Mouse (Mus musculus) layer of hippocampus, postnatal 25 days (tissue): ENCODE data around the gene Susd1. TPM values are rescaled to one million over a fixed set of nuclear protein-coding genes. Genes with fewer than 3 reads are reported as not detected.

Source experiments
- DNase-seq, 2 experiments: peaks; one replicate each; pipeline ENCODE4 v3.0.0; 2022; ENCODE audit warnings: mixed read lengths in 2 of 2, low spot score in 1 of 2; ENCODE audit errors: extremely low spot score in 1 of 2
- total RNA-seq, 2 experiments: library from RNA; stranded (reverse); gene quantifications; 2 replicates each; pipeline ENCODE4 v1.2.3; 2021

Susd1 gene
- total RNA-seq, result 10 to 100 TPM in 1 of 2 experiments, 1 to 10 TPM in 1; 6.6 to 11.6 TPM

DNA sequence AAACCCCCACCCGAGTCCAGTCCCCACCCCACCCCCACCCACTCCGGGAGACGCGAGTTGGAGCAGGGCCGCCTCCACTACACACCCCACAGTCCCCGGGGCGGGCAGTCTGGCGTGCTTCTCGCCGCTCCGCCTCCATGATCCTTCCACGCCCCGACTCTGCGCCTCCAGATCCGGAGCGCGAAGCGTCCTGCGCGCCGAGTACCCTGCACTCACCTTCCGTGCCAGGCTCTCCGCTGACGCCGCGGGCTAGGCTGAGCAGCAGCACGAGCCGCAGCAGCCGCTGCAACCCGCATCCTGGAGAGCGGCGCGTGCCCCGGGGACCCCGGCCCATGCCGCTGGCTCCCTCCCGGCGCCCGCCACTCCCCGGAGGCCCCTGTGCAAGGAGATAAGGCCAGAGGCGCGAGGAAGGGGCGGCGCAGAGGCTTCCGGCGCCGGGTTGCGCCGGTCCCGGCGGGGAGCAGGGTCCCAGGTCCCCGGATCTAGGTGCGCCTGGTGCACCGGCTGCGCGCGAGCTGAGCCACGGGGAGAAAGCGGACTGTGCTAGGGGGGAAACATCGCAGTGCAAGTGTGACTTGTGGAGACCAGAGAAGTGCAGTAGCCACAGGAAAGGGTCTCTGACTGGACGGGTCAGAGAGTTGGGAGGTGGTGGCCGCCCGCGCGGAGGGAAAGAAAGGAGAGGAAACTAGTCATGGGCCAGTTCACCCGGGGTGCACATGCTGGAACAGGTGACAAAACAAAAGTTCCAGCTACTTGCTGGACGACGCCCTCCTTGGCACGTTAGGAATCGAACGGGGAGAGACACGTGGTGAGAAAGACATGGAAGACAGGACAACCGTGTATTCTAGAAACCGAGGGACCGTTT is at the start of gene Susd1:
Gene Susd1 (minus strand): TSS at position 644 of the 865 bp plus-strand sequence.
- DNase-seq, result peak; percentile 38 to 52

DNA sequence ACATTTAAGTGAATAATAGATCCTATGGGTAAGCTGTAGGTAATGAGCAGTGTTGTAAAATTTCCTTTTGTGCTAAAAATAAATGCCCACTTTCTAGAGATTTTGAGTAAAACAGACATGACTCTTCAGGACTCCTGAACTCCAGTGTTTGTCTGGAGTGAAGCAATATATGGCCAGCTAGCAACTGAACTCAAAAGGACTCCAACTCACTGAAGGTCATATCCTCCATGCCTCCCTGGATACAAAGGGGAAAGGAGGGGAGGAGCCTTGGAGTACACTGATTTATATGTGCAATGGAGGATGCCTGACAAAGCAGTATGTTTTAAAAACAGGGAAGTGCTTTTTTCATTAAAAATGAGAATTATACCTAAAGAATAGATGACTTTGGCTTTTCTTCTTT is 32.9 kb upstream of the Susd1 start:
- DNase-seq, result no peak

DNA sequence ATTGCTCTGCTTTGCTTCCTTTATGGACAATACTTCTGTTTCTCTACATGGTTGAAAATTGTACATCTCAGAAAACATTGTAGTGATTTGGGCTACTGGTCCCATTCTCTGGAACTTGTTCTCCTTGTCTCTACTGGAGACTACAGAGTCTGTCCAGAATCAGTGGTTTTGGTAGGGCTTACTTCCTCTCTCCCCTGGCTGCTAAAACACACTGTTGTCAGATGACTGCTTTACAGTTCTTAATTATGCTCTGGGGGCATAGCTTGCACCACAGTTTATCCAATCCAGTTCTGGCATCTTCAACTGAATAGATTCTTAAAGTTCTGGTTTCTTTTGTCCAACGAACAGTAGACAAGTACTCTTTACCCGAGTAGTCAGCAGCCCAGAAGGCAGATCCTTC is 27.0 kb upstream of the Susd1 start:
- DNase-seq, result no peak

GRCm38 (mm10) chr4:59464661-59465060 is 26.2 kb upstream of the Susd1 start:
- DNase-seq, result no peak

GRCm38 (mm10) chr4:59462494-59462893 is 24.1 kb upstream of the Susd1 start:
- peak; percentile 17 to 40 for DNase-seq

GRCm38 (mm10) chr4:59461116-59461727 is 22.8 kb upstream of the Susd1 start:
- DNase-seq, result no peak

GRCm38 (mm10) chr4:59459216-59459955 is 21.0 kb upstream of the Susd1 start:
- DNase-seq, result no peak

- no peak for DNase-seq
Observed at GRCm38 (mm10) chr4:59457941-59458340, 19.5 kb upstream of the Susd1 start.

DNA sequence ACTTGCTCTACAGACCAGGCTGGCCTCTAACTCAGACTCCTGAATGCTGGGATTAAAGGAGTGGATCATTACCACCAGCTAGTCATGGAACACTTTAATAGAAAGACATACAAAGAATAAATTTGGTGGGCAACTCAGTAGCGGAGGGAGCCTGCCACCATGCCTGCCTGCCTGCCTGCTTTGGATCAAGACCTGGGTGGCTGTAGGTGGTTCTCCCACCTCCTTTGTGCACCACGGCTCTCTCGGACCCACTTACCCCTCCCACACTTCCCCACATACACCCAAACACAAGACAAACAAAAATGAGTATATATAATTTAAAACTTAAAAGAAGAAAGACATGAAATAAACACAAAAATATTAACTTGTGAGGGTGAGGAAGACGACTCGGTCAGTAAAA is 18.7 kb upstream of the Susd1 start:
- DNase-seq, result no peak

DNA sequence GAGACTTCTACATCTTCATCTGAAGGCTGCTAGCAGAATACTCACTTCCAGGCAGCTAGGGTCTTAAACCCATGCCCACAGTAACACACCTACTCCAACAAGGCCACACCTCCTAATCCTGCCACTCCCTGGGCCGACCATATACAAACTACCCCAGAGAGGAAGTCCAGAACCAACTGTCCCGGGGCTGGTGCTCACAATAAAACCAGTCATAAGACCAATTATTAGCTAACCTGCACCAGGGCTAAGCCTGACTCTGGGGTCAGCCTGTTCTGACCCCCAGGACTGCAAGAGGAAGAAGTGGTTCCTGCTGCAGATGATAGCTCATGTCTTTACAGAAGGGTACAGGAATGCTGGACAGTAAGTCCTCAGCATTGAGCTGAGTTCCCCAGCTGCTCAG is 17.0 kb upstream of the Susd1 start:
- no peak for DNase-seq

DNA sequence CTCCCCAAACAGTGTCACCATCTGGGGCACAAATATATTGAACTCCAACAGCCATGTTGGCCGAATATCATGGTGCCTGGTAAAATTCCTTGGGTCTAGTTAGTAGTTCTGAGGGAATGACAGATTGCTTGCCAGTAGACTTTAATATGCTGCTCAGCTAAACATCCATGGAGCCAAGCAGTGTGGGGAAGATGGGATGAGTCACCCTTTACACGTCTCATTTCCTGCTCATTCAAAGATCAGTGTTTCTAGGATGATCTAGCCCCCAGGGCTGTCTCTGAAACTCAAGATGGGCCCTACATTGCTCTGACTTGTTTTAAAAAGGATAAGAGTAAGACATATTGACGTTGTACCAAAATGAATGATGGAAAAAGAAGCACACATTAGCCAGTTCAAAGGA is 15.6 kb upstream of the Susd1 start:
- DNase-seq, result no peak

DNA sequence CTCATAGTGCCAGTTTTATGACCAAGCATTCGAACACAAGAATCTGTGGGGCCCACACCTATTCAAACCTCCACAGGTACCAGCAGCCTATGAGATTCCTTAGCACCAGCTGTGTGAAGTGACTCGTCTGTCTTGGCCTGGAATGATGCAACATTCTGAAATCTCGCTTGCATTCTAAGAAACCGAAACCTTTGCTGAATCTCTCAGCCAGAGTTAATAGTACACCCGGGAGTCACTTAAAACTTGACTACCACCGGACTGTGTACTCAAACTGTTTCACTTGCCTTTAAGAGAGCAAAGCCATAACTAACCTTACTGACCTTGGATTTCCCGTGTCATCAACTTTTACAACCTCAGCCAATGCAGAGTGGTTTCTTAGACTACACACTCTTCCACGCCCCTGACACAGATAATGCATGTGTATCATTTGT is 14.1 kb upstream of the Susd1 start:
- DNase-seq, result no peak

GRCm38 (mm10) chr4:59450906-59451305 is 12.5 kb upstream of the Susd1 start:
- no peak for DNase-seq

- no peak for DNase-seq
Observed at GRCm38 (mm10) chr4:59450234-59450854, 11.9 kb upstream of the Susd1 start.

DNA sequence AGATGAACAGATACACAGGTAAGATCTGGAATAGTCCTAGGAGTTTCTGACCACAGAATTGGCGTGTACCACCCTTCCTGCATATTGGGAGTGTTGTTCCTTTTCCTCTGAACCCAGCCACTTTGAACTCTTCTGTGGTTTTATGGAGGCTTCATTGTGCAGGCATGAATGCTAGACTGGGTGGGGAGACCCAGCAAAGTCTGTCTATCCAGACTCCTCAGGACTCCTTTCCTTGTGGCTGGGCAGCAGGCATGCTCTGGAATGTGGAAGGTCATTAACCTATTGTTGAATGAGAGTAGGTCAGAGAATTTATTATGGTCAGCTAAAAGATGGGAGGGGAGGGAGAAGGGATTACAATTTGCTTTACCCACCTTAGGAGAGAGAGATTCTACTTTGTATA is 8.9 kb upstream of the Susd1 start:
- DNase-seq, result no peak

- no peak for DNase-seq
Observed at GRCm38 (mm10) chr4:59445516-59445915, 7.1 kb upstream of the Susd1 start.

DNA sequence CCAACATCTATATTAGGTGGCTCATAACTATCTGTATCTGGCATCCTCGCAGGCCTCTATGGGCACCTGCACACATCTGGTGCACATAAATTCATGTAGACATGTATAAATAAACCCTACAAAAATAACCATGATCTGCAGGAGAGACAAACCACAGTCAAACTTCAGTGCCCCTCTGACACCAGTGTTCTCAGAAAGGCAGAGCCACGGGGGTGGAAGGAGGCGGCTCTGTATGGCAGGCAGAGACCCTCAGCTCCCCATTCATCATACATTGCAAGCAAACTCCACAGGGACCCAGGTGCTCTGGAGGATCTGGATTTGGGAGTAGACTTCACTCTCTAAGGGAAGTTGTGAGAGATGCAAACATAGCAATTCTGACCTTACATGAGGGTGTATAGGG is 6.6 kb upstream of the Susd1 start:
- DNase-seq, result no peak

GRCm38 (mm10) chr4:59444085-59444484 is 5.7 kb upstream of the Susd1 start:
- DNase-seq, result no peak

DNA sequence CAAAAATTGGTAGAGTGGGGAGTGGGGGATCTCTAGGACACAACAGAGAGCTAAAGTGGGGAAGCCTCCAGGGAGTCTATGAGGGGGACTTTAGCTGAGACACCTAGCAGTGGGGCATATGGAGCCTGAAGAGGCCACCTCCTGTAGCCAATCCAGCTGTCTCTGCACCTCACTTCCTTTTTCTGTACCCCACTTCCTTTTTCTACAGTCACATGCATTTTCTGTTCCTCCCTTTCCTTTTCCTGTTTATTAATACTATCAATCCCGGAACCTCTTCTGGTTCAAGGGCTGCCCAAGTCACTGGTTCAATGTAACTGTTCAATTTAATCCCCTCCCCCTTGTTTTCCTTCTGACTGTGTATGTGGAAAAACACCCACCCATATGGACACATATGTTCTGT is 2.8 kb upstream of the Susd1 start:
- no peak for DNase-seq

- no peak for DNase-seq
Observed at GRCm38 (mm10) chr4:59439960-59440359, 1.5 kb upstream of the Susd1 start.

DNA sequence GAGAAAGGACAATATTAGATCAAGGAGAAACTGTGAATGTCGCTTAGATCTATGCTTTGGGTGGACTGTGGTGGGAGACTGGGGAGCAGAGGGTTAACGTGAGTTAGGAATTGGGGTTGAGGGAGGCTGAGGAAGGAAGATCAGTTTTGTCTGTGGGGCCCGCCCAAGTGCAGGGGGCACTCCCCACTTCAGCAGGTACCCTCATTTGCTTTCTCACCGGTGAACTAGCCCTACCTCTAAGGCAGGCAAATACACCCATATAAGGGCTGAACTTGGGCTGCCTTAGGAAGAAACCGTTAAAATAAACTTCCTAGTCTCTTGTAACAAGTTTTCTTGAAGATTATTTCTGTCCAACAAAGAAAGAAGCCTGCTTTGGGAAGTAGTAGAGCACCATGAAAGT is 608 bp upstream of the Susd1 start:
- no peak for DNase-seq
